Mouse (Mus musculus) midbrain, embryonic 13.5 days (tissue): ENCODE measurements at regions not wholly inside any gene's neighbourhood (a gene's known extent, or its start where the extent isn't known, plus 50 kb on each side); places are given as distances from the start of the nearest gene placed in this dataset.

Source experiments
- ATAC-seq: fragments of 200-750 bp; cut with Nextera tagmentation; 2 replicates; pipeline ENCODE4 v1.8.0; 2017; ENCODE audit warnings: mild to moderate bottlenecking, moderate TSS enrichment, moderate library complexity
- H3K27ac ChIP-seq: fragments of 300-500 bp; sonication (generic); 2 replicates; pipeline ENCODE4 v1.5.1; 2015; ENCODE audit warnings: inconsistent platforms, mild to moderate bottlenecking, moderate library complexity
- H3K27me3 ChIP-seq: fragments of 300-500 bp; sonication (generic); 2 replicates; pipeline ENCODE4 v1.6.1; 2015; ENCODE audit warnings: mild to moderate bottlenecking, inconsistent platforms
- H3K36me3 ChIP-seq: fragments of 300-500 bp; sonication (generic); 2 replicates; pipeline ENCODE4 v1.6.1; 2015; ENCODE audit warnings: mild to moderate bottlenecking, inconsistent platforms
- H3K4me1 ChIP-seq: fragments of 300-500 bp; sonication (generic); replicated peaks from 2 replicates; pipeline ENCODE4 v1.6.1; 2015; ENCODE audit warnings: inconsistent platforms
- H3K4me2 ChIP-seq: fragments of 300-500 bp; sonication (generic); replicated peaks from 2 replicates; pipeline ENCODE4 v1.6.1; 2015; ENCODE audit warnings: moderate library complexity, mild to moderate bottlenecking, inconsistent platforms
- H3K4me3 ChIP-seq: fragments of 300-500 bp; sonication (generic); replicated peaks from 2 replicates; pipeline ENCODE4 v1.5.1; 2015; ENCODE audit warnings: mild to moderate bottlenecking, inconsistent platforms
- H3K9ac ChIP-seq: fragments of 300-500 bp; sonication (generic); replicated peaks from 2 replicates; pipeline ENCODE4 v1.6.1; 2015; ENCODE audit warnings: mild to moderate bottlenecking, inconsistent platforms
- H3K9me3 ChIP-seq: fragments of 300-500 bp; sonication (generic); 2 replicates; pipeline ENCODE4 v1.6.1; 2016; ENCODE audit warnings: mild to moderate bottlenecking, inconsistent platforms
- WGBS: fragments of 180-500 bp; shearing (Covaris S2); methylation state at CpG from one replicate; pipeline ENCODE4 v1.1.7; 2015; 5-methylcytosine and 5-hydroxymethylcytosine counted together

DNA sequence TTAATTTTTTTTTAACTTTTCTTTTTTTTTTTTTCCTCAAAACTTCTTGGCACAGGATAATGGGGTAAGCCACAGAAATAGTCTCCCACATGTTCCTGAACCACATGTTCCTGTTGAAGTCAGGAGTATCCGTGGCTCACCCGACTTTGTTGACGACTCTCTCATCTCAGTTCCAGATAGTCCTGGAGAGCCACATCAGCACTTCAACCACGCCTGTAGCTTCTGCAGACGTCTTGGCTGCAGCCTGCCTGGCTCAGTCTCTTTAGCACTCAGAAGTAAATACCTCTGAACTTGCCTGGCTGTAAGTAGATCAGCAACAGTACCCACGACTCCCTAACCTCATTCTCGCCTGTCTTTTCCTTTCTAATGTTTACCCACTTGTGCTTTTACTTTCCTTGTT lies 50.3 kb upstream of the Rapgef5 start:
- H3K4me2 ChIP-seq, result no peak overlapping the region
- no peak overlapping the region for H3K9ac ChIP-seq
- 72% methylated on average over 7 of the region's 7 CpGs for WGBS
- H3K4me3 ChIP-seq, result no peak overlapping the region
- no peaks in the 10 kb centered on the region for H3K27me3 ChIP-seq
- H3K36me3 ChIP-seq, result no peaks in the 10 kb centered on the region
- no peak overlapping the region for H3K27ac ChIP-seq
- ATAC-seq, result no peak
- H3K4me1 ChIP-seq, result no peaks in the 10 kb centered on the region
- H3K9me3 ChIP-seq, result no peaks in the 10 kb centered on the region
